Mouse (Mus musculus) limb, embryonic 10.5 days (tissue): Measurements from ENCODE around the gene Zbed6. TPM values are rescaled to one million over a fixed set of nuclear protein-coding genes. Genes with fewer than 3 reads are reported as not detected.
"Not testable (repeated sequence)": the region's sequence is repeated elsewhere in the genome, so short reads cannot be mapped to it uniquely, and the experiment has no call there.

ENCODE experiments used
- DNase-seq: peaks from one replicate; pipeline ENCODE4 v3.0.0-alpha.2; 2017; ENCODE audit warnings: low spot score
- H3K27ac ChIP-seq: fragments of 300-500 bp; sonication (generic); 2 replicates; pipeline ENCODE4 v1.5.1; 2016; ENCODE audit warnings: mild to moderate bottlenecking
- H3K27me3 ChIP-seq: fragments of 300-500 bp; sonication (generic); 2 replicates; pipeline ENCODE4 v1.6.1; 2016; ENCODE audit warnings: low read depth, mild to moderate bottlenecking; ENCODE audit not compliant: poor library complexity, severe bottlenecking
- H3K36me3 ChIP-seq: fragments of 300-500 bp; sonication (generic); 2 replicates; pipeline ENCODE4 v1.6.1; 2016; ENCODE audit warnings: mild to moderate bottlenecking, moderate library complexity
- H3K4me1 ChIP-seq: fragments of 300-500 bp; sonication (generic); 2 replicates; pipeline ENCODE4 v1.6.1; 2016
- H3K4me3 ChIP-seq: fragments of 300-500 bp; sonication (generic); 2 replicates; pipeline ENCODE4 v1.5.1; 2016; ENCODE audit warnings: mild to moderate bottlenecking, moderate library complexity
- H3K9me3 ChIP-seq: fragments of 300-500 bp; sonication (generic); replicated peaks from 2 replicates; pipeline ENCODE4 v1.6.1; 2016; ENCODE audit warnings: mild to moderate bottlenecking
- WGBS: fragments of 180-500 bp; shearing (Covaris S2); methylation state at CpG from one replicate; pipeline ENCODE4 v1.1.7; 2016; 5-methylcytosine and 5-hydroxymethylcytosine counted together
- polyA plus RNA-seq: library from polyadenylated mRNA; unstranded; fragments of >200 nt; fragmentation: Nextera tagmentation; extraction: Ambion mirVana; gene quantifications from 2 replicates; pipeline ENCODE4 v1.2.1, GENCODE M21; 2016

Gene Zbed6
- not detected in 2 replicates for polyA plus RNA-seq

- Histone ChIP-seq H3K9me3 (no peaks in the 10 kb centered on the region), H3K36me3 (peaks cover 39% of the 10 kb centered on the region), H3K27ac (peak within 1 kb of the TSS; percentile 97), H3K4me1 (peaks cover 32% of the 10 kb centered on the region), H3K27me3 (no peaks in the 10 kb centered on the region), H3K4me3 (peak within 1 kb of the TSS; percentile 89)
- 1% methylated on average over 40 of the region's 41 CpGs for WGBS
- peak; percentile 86 for DNase-seq
Measured at GRCm38 (mm10) chr1:133660466-133661202, at the start of gene Zbed6. Gene Zbed6, minus strand, starts transcription at chr1:133660885.

- Histone ChIP-seq H3K27ac (peak overlapping the region; percentile 60), H3K9me3 (no peaks in the 10 kb centered on the region), H3K27me3 (0 out of 2 replicates have a peak, but pooled peaks cover 3% of the 10 kb centered on the region), H3K36me3 (no peaks in the 10 kb centered on the region; the same call in 1 of the 2 replicates), H3K4me1 (peaks cover 48% of the 10 kb centered on the region), H3K4me3 (no peak overlapping the region)
- 76% methylated on average over 3 of the region's 3 CpGs for WGBS
- peak; percentile 51 for DNase-seq
Measured at GRCm38 (mm10) chr1:133709292-133709691, 48.6 kb upstream of the Zbed6 start.

GRCm38 (mm10) chr1:133701824-133702223 lies 41.1 kb upstream of the Zbed6 start:
- not testable (repeated sequence) for H3K4me1 ChIP-seq, H3K27ac ChIP-seq, H3K9me3 ChIP-seq, H3K27me3 ChIP-seq, H3K36me3 ChIP-seq, DNase-seq, H3K4me3 ChIP-seq
- 29% methylated on average over 1 of the region's 2 CpGs for WGBS

- WGBS, result 95% methylated on average over 12 of the region's 12 CpGs
- H3K27me3 ChIP-seq, result no peaks in the 10 kb centered on the region
- no peak for DNase-seq
Measured at GRCm38 (mm10) chr1:133697935-133698620, 37.4 kb upstream of the Zbed6 start.

GRCm38 (mm10) chr1:133695901-133696300 lies 35.2 kb upstream of the Zbed6 start:
- Histone ChIP-seq H3K9me3 (no peaks in the 10 kb centered on the region), H3K27ac (peak overlapping the region; percentile 76; the same call in 1 of the 2 replicates), H3K27me3 (no peaks in the 10 kb centered on the region), H3K4me1 (peaks cover 32% of the 10 kb centered on the region), H3K4me3 (no peak overlapping the region), H3K36me3 (no peaks in the 10 kb centered on the region)
- 68% methylated on average over 7 of the region's 7 CpGs for WGBS
- peak; percentile 52 for DNase-seq

More at GRCm38 (mm10) chr1:133697935-133698620, 37.4 kb upstream of the Zbed6 start:
- Histone ChIP-seq H3K27ac (no peak overlapping the region), H3K4me3 (no peak overlapping the region), H3K9me3 (no peaks in the 10 kb centered on the region), H3K36me3 (no peaks in the 10 kb centered on the region), H3K4me1 (peaks cover 32% of the 10 kb centered on the region)

- H3K4me1 ChIP-seq, result peaks cover 38% of the 10 kb centered on the region
- H3K9me3 ChIP-seq, result no peaks in the 10 kb centered on the region
- DNase-seq, result no peak
- H3K27me3 ChIP-seq, result no peaks in the 10 kb centered on the region
- 93% methylated on average over 1 of the region's 1 CpGs for WGBS
- H3K27ac ChIP-seq, result peak overlapping the region; percentile 65
- H3K4me3 ChIP-seq, result no peak overlapping the region
- H3K36me3 ChIP-seq, result no peaks in the 10 kb centered on the region
Measured at GRCm38 (mm10) chr1:133694876-133695275, 34.2 kb upstream of the Zbed6 start.

GRCm38 (mm10) chr1:133694301-133694700 lies 33.6 kb upstream of the Zbed6 start:
- Histone ChIP-seq H3K9me3 (no peaks in the 10 kb centered on the region), H3K27me3 (no peaks in the 10 kb centered on the region), H3K4me3 (no peak overlapping the region), H3K36me3 (no peaks in the 10 kb centered on the region), H3K27ac (peak overlapping the region; percentile 65), H3K4me1 (peaks cover 43% of the 10 kb centered on the region)
- WGBS, result 3% methylated on average over 1 of the region's 1 CpGs
- DNase-seq, result no peak

- Histone ChIP-seq H3K27ac (peak overlapping the region; percentile 65; the same call in 1 of the 2 replicates), H3K4me3 (no peak overlapping the region), H3K27me3 (no peaks in the 10 kb centered on the region), H3K36me3 (no peaks in the 10 kb centered on the region), H3K9me3 (no peaks in the 10 kb centered on the region), H3K4me1 (peaks cover 44% of the 10 kb centered on the region)
- 61% methylated on average over 11 of the region's 11 CpGs for WGBS
- no peak for DNase-seq
Measured at GRCm38 (mm10) chr1:133693536-133694114, 32.9 kb upstream of the Zbed6 start.

- Histone ChIP-seq H3K4me3 (no peak overlapping the region), H3K4me1 (peaks cover 44% of the 10 kb centered on the region), H3K27ac (no peak overlapping the region), H3K9me3 (no peaks in the 10 kb centered on the region), H3K27me3 (no peaks in the 10 kb centered on the region), H3K36me3 (no peaks in the 10 kb centered on the region)
- 68% methylated on average over 4 of the region's 4 CpGs for WGBS
- DNase-seq, result no peak
Measured at GRCm38 (mm10) chr1:133692195-133692594, 31.5 kb upstream of the Zbed6 start.

GRCm38 (mm10) chr1:133691046-133691445 lies 30.4 kb upstream of the Zbed6 start:
- Histone ChIP-seq H3K4me1 (peaks cover 39% of the 10 kb centered on the region), H3K27ac (0 out of 2 replicates have a peak overlapping the region, but pooled peaks have one; percentile 19), H3K27me3 (no peaks in the 10 kb centered on the region), H3K4me3 (no peak overlapping the region), H3K9me3 (no peaks in the 10 kb centered on the region), H3K36me3 (no peaks in the 10 kb centered on the region)
- WGBS, result 93% methylated on average over 6 of the region's 6 CpGs
- no peak for DNase-seq

- DNase-seq, result no peak
- Histone ChIP-seq H3K4me1 (peaks cover 27% of the 10 kb centered on the region), H3K4me3 (no peak within 1 kb of the TSS), H3K9me3 (no peaks in the 10 kb centered on the region), H3K27ac (peak within 1 kb of the TSS; percentile 75), H3K36me3 (no peaks in the 10 kb centered on the region), H3K27me3 (no peaks in the 10 kb centered on the region)
- 26% methylated on average over 6 of the region's 6 CpGs for WGBS
Measured at GRCm38 (mm10) chr1:133689897-133690296, 29.2 kb upstream of the Zbed6 start, which contains the start of gene Lax1. Gene Lax1, minus strand, starts transcription at chr1:133690108.

GRCm38 (mm10) chr1:133688301-133688700 lies 27.6 kb upstream of the Zbed6 start:
- Histone ChIP-seq H3K9me3 (no peaks in the 10 kb centered on the region), H3K27me3 (no peaks in the 10 kb centered on the region), H3K36me3 (no peaks in the 10 kb centered on the region), H3K4me3 (no peak overlapping the region), H3K4me1 (peaks cover 12% of the 10 kb centered on the region), H3K27ac (no peak overlapping the region)
- WGBS, result 60% methylated on average over 7 of the region's 7 CpGs
- no peak for DNase-seq
